Mouse (Mus musculus): Measurements from ENCODE around the gene Fer1l4. TPM values are rescaled to one million over a fixed set of nuclear protein-coding genes. Genes with fewer than 3 reads are reported as not detected.

Fer1l4 gene
- polyA plus RNA-seq (2021; fragmentation: Nextera tagmentation): not detected in 2 replicates
- long read RNA-seq, experiment 1: 0 reads
- long read RNA-seq, experiment 2: 0 reads

GRCm38 (mm10) chr2:156052816-156053215, at the start of gene Fer1l4:
Fer1l4 (minus strand) TSS chr2:156052947.

GRCm38 (mm10) chr2:156065099-156066041, 12.6 kb upstream of the Fer1l4 start, which contains the start of gene Spag4:
Spag4 (plus strand) TSS chr2:156065175.

GRCm38 (mm10) chr2:156007888-156008532, 44.7 kb downstream of the Fer1l4 start, which contains the start of the genes 6430550D23Rik and Ergic3:
6430550D23Rik (minus strand) TSS chr2:156007977.
Ergic3 (plus strand) TSS chr2:156008045.

Other genes with a start within 250 kb of the Fer1l4 start
- 105 and 107 TPM in 2 replicates for gene BC029722, start 233.5 kb downstream of the Fer1l4 start, polyA plus RNA-seq (2021; fragmentation: Nextera tagmentation)
- gene Eif6, start 226.0 kb downstream of the Fer1l4 start, polyA plus RNA-seq (2021; fragmentation: Nextera tagmentation): 103 and 105 TPM in 2 replicates
- gene Fam83c, start 218.1 kb downstream of the Fer1l4 start, polyA plus RNA-seq (2021; fragmentation: Nextera tagmentation): 0.04 TPM in 1 of 2 replicates, not detected in the other
- 68.7 and 69.3 TPM in 2 replicates for gene Uqcc1, start 122.6 kb downstream of the Fer1l4 start, polyA plus RNA-seq (2021; fragmentation: Nextera tagmentation)
- gene Gm15557, start 112.2 kb downstream of the Fer1l4 start, polyA plus RNA-seq (2021; fragmentation: Nextera tagmentation): not detected in 2 replicates
- 0.09 and 0.51 TPM in 2 replicates for gene Gdf5, start 107.6 kb downstream of the Fer1l4 start, polyA plus RNA-seq (2021; fragmentation: Nextera tagmentation)
- 4.6 and 4.7 TPM in 2 replicates for gene Cep250, start 96.5 kb downstream of the Fer1l4 start, polyA plus RNA-seq (2021; fragmentation: Nextera tagmentation)
- 0.35 and 0.45 TPM in 2 replicates for gene 6430550D23Rik, start 45.0 kb downstream of the Fer1l4 start, polyA plus RNA-seq (2021; fragmentation: Nextera tagmentation)
- 459 and 479 TPM in 2 replicates for gene Ergic3, start 44.9 kb downstream of the Fer1l4 start, polyA plus RNA-seq (2021; fragmentation: Nextera tagmentation)
- 2.9 and 3.6 TPM in 2 replicates for gene Spag4, start 12.2 kb upstream of the Fer1l4 start, polyA plus RNA-seq (2021; fragmentation: Nextera tagmentation)
- 12.4 and 13.4 TPM in 2 replicates for gene Cpne1, start 59.0 kb upstream of the Fer1l4 start, polyA plus RNA-seq (2021; fragmentation: Nextera tagmentation)
- 8.5 and 9.2 TPM in 2 replicates for gene Rbm12, start 59.0 kb upstream of the Fer1l4 start, polyA plus RNA-seq (2021; fragmentation: Nextera tagmentation)
- 6.0 and 6.5 TPM in 2 replicates for gene Gm28036, start 74.1 kb upstream of the Fer1l4 start, polyA plus RNA-seq (2021; fragmentation: Nextera tagmentation)
- gene Romo1, start 91.1 kb upstream of the Fer1l4 start, polyA plus RNA-seq (2021; fragmentation: Nextera tagmentation): 600 and 732 TPM in 2 replicates
- gene Nfs1, start 91.2 kb upstream of the Fer1l4 start, polyA plus RNA-seq (2021; fragmentation: Nextera tagmentation): 56.4 and 61.8 TPM in 2 replicates
- 239 and 242 TPM in 2 replicates for gene Rbm39, start 127.3 kb upstream of the Fer1l4 start, polyA plus RNA-seq (2021; fragmentation: Nextera tagmentation)
- gene Phf20, start 143.5 kb upstream of the Fer1l4 start, polyA plus RNA-seq (2021; fragmentation: Nextera tagmentation): 57.9 and 97.0 TPM in 2 replicates